Mouse (Mus musculus) spleen, embryonic (tissue): ENCODE results near the gene Stk39.

Experiments used
- CTCF ChIA-PET: fragments of 350-600 bp; sonication (Branson Sonifier 250); formaldehyde crosslinking; loops from one replicate; lab custom pipeline; 2022; lab: Charles Lee

Stk39 gene

DNA sequence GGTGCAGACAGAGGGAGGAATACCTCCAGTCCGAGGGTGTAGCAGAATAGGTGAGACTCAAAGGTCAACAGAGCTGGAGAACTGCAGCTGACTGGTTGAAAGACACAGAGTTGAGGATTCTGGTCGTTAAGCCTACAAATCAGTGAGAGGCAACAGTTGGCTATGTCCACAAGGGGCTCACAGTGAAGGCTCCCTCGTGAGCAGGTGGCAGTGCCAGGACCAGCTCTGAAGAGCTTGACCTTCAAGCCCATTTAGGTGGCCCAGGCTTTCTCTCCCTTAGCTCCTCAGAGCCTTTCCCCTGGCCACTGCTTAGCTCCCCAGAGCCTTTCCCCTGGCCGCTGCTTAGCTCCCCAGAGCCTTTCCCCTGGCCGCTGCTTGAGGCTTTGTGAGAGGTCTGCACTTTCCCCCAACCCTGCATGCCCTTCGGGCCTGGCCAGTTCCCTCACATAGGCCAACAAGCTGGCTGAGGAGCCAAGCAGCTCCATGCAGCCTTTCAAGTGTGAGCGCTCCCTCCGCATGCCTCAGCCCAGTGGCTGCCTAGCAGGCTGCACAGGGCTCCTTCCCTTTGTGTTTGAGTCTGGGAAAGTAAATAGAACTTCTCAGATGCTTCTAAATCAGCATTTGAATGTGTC lies 125.3 kb downstream of the Stk39 start:
- CTCF ChIA-PET = no interaction called here

GRCm38 (mm10) chr2:68345269-68345668 lies 126.8 kb downstream of the Stk39 start:
- CTCF ChIA-PET = no interaction called here

DNA sequence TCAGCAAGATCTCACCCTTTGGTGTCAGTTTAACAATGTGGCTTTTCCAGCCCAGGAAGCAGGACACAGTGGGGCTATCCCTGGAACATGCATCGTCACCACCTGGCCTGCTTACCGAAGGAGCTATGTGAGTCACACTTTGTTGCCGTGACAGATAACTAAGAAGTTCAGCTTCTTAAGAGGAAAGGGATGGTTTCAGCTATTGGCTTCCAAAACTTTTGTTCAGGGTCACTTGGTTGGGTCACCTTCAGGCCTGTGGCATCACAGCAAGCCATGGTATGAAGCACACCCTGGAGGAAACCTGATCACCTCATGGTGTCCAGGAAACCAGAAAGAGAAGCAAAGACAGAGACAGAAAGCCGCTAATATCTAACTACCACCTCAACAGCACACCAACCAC lies 128.3 kb downstream of the Stk39 start:
- CTCF ChIA-PET = no interaction called here

- CTCF ChIA-PET = no interaction called here
Observed at GRCm38 (mm10) chr2:68342122-68342646, 129.9 kb downstream of the Stk39 start.

- CTCF ChIA-PET = no interaction called here
Observed at GRCm38 (mm10) chr2:68336913-68337312, 135.2 kb downstream of the Stk39 start.

DNA sequence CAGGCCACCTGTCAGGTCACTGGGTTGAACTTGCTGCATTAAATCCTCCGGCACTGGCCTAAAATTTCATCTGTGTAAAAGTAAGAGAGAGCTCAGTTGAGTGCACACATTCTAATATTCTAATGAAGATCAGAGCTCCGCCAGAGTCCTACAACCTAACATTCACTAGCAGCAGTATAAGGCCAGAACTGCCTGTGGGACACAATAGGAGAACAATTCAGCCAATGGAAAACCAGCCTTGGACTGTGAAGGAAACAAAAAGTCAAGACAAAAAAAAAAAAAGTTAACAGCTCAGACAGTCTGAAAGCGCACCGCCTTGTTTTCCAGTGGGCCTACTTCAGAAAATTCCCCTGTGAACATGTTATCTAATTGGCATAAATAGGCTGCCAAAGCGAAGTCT lies 137.1 kb downstream of the Stk39 start:
- CTCF ChIA-PET = no interaction called here

DNA sequence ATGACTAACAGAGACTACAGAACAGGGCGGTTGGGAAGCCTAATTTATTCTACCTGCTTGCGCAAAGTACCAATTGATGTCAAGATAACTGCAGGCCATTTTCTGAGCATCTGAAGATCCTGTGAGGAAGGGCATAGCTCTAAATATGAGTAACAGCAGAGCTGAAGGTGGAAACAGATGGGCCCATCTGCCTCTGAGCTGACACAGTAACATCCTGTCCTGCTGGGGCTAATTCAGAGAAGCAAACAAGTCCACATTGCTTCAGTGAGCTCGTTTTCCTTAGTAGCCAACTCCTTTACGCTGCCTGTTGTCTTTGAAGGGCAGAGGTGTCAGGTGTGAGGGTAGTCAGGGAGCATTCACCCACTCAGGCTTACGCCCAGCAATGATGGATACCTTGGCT lies 146.8 kb downstream of the Stk39 start:
- CTCF ChIA-PET = no interaction called here

GRCm38 (mm10) chr2:68321230-68321629 lies 150.8 kb downstream of the Stk39 start:
- CTCF ChIA-PET = no interaction called here

- CTCF ChIA-PET = no interaction called here
Observed at GRCm38 (mm10) chr2:68320670-68321069, 151.4 kb downstream of the Stk39 start.

- CTCF ChIA-PET = no interaction called here
Observed at GRCm38 (mm10) chr2:68318452-68318851, 153.6 kb downstream of the Stk39 start.

DNA sequence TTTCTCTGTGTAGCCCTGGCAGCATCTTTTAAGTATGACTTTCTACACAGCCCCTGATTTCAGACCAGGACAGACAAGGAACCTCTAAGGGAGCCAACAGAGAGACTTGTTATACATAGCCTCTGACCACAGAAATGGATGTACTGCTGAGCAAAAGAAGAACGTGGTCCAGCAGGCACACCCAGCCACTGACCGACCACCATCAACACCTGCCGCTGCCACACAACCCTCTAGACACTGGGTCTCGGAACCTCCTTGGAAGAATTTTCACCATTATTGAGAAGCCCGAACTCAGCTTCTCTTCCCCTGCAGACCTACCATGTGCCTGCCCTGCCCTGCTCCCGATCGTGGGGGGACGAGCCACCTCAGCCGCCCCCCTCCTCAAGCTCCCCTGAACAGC lies 154.2 kb downstream of the Stk39 start:
- CTCF ChIA-PET = no interaction called here

DNA sequence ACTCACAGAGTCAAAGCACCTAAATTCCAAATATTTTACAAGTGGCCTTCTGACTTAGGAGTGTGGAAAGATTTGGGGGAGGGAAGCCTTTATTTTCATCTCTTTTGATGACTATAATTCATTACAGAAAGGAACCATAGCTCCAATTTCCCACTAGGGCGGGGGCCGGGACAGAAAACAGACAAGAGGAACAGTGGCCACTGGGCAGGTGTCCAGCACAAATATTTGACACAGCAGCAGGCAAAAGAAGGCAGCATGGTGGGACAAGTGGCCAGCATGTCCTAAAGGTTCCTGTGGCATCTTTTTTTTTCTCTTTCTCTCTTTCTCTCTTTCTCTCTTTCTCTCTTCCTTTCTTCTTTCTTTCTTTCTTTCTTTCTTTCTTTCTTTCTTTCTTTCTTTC lies 154.6 kb downstream of the Stk39 start:
- CTCF ChIA-PET = no interaction called here

- CTCF ChIA-PET = no interaction called here
Observed at GRCm38 (mm10) chr2:68315258-68315657, 156.8 kb downstream of the Stk39 start.

GRCm38 (mm10) chr2:68310121-68310520 lies 161.9 kb downstream of the Stk39 start:
- CTCF ChIA-PET = interaction anchor here (0.6 kb wide), 1 partner anchor 19 kb away, joined by 4 read pairs; no protein-coding TSS in a partner anchor

DNA sequence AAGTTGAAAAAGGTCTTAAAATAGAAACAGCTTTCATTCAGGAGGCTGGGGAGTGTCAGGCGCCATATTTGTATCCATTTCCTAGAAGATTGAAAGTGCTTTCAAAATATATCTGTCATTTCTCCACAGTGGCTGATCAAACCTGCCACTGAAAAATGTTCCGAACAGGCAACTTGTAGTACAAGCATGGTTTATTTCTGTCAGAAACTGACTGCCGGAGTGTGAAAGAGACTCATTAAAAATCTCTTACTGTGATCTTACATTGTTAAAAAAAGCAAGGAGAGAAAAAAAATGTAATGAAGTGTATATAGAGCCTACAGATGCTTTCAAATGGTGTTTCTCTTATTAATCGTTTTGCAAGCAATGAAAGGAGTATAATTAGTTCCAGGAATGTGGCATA lies 165.5 kb downstream of the Stk39 start:
- CTCF ChIA-PET = no interaction called here

GRCm38 (mm10) chr2:68304771-68305460 lies 167.2 kb downstream of the Stk39 start:
- CTCF ChIA-PET = no interaction called here

DNA sequence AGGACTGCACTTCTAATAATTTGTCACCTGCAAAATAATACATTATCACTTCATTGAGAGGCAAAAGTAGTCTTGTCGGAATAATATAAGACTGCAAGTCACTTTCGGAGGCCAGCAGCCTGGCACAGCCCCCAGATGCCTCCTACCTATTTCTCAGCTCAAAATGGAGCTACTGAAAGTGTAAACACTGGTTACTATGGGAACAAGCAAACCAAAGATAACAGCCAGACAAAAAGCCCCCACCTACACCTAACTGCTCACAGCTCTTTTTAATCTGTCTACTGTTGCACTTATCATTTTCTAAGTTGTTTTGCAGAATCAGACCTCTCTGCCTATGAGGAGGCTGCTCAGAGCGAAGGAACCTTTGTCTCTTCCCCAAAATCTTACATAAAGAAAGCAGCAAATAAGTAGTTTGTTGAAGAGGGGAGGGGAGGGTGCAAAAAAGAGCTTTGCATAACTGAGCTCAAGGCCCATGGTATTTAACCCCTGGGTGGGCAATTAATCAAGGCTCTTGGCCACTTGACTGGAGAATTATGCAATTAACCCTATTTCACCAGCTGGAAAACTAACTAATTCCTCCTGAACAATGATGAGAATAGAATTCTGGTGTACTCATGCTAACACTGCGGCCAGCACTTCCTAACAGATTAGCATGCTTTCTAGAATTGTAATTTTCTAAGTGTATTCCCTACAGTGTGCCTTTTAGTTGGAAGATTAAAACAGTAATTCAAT lies 170.1 kb downstream of the Stk39 start:
- CTCF ChIA-PET = no interaction called here

GRCm38 (mm10) chr2:68298356-68298755 lies 173.7 kb downstream of the Stk39 start:
- CTCF ChIA-PET = no interaction called here

GRCm38 (mm10) chr2:68297955-68298354 lies 174.1 kb downstream of the Stk39 start:
- CTCF ChIA-PET = no interaction called here

- CTCF ChIA-PET = no interaction called here
Observed at GRCm38 (mm10) chr2:68296743-68297142, 175.3 kb downstream of the Stk39 start.

- CTCF ChIA-PET = no interaction called here
Observed at GRCm38 (mm10) chr2:68292539-68293320, 179.3 kb downstream of the Stk39 start.

GRCm38 (mm10) chr2:68291895-68292294 lies 180.2 kb downstream of the Stk39 start:
- CTCF ChIA-PET = no interaction called here
